Mouse (Mus musculus) urinary bladder, postnatal 14 days (tissue): Measurements from ENCODE around the gene Frat1.
A peak's percentile ranks its signal among the peaks of the same experiment; 100 is the strongest.

Experiments used
- DNase-seq: peaks from one replicate; pipeline ENCODE4 v3.0.0; 2021; ENCODE audit warnings: low spot score

Frat1 gene

DNA sequence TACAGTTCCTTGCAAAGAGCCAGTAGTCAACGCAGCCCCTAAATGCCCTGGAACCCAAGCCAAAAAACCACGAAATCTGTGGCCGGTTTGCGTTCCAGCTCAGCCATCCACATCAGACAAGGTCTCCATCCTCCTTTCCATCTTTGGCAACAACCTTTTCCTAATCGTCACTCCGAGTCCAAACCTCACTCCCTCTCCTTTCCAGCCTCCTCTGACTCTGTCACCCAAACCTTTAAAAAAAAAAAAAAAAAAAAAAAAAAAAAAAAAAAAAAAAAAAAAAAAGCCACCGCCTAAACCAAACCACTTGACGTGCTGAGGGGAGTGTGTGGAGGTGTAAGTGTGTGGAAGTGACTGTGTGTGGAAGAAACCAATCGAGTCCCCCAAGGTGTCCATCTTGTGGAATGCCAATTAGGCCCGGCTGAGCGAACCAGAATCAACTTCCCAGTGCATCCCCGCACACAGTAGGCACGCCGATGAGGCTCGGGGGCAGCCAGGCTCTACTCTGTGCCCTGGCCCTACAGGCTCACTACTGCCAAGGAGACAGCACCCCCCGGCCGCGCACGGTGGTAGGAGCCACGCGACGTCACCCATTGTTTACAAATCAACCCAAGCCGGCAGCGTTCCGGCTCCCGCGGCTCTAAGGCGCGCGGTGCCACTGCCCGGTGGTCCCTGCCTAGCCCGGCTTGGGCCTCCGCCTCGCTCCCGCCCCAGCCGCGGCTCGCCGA is at the start of gene Frat1:
Gene Frat1 (plus strand): TSS at position 590 of the 725 bp plus-strand sequence.
- DNase-seq = peak; percentile 83

- DNase-seq = no peak
Measured at GRCm38 (mm10) chr19:41786896-41787295, 42.9 kb upstream of the Frat1 start.

GRCm38 (mm10) chr19:41789110-41789961 is 40.4 kb upstream of the Frat1 start:
- DNase-seq = no peak

GRCm38 (mm10) chr19:41791384-41791783 is 38.4 kb upstream of the Frat1 start:
- no peak for DNase-seq

- no peak for DNase-seq
Measured at GRCm38 (mm10) chr19:41792934-41793486, 36.8 kb upstream of the Frat1 start.

GRCm38 (mm10) chr19:41794017-41794416 is 35.8 kb upstream of the Frat1 start:
- no peak for DNase-seq

DNA sequence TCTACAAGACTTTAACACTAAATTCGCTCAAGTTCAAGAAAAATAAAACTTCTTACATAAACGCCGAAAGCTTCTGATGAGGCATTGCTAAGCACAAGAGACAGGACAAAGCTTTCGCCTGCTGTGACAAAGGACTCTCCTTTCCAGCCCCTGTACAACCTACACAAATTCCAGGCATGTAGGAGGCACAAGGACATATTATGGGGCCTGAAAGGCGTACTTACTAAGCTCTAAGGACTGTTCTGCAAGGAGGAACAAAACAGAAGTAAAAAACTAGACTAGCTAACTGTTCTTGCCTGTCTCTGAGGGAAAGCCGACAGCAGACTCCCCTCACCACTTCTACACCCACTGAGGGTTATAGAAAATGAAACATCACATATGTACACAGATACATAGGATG is 34.9 kb upstream of the Frat1 start:
- no peak for DNase-seq

DNA sequence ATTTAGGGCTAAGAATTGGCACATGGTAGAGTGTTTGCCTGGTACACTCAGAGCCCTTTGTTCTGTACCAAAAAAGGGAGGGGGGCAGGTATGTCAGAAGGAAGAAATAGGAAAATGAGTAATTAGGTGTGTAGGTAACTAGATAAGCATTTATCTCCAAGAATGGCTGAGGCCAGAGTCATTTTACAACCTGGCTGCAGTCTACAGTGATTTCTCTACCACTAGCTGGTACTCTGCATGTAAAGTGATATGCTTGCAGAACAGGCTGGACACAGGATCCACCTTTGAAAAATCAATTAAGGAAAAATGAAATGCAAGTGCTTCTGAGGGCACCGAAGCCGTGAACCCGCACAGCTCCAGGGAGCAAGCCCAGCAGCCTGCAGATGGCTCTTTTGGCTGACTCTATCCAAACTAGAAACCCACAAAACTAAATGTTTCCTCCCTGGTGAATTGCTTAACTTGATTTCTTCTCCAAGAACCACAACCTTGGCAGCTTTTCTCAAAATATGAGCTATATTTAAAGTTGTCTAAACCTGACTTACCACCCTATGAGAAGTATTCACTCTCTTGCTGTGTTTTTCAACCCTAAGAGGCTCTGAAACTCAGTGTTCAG is 33.5 kb upstream of the Frat1 start:
- no peak for DNase-seq

- DNase-seq = no peak
Measured at GRCm38 (mm10) chr19:41796789-41797327, 32.9 kb upstream of the Frat1 start.

DNA sequence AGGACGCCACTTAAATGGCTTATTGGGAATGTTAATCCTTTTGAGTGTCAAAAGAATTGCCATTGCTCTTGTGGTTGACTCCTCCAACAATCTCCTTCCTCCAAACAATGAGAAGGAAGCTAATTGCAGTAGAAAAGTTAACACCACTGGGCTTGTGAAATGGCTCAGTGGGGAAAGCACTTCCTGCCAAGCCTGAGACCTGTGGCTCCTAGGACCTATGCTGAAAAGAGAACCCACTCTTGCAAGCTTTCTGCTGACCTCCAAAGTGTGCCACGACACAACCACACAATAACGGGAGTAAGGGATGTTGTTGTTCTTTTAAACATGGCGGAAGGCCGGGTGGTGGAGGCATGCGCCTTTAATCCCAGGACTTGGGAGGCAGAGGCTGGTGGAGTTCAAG is 32.2 kb upstream of the Frat1 start:
- no peak for DNase-seq

DNA sequence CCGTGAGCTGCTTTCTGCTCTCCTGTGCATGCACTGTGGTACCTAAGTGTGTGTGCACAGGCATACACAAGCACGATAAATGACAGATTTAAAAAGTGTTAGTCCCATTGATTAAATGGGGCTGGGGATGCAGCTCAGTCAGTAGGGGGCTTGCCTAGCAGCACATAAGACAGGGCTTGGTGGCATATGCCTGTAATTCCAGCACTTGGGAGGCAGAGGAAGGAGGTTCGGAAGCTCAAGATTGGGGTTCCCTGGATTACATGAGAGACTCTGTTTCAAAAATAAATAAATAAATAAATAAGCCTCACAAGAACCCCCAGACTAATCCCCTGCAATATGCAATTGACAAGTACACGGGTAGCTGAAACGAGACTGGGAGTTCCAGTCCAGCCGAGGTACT is 29.3 kb upstream of the Frat1 start:
- no peak for DNase-seq

- DNase-seq = no peak
Measured at GRCm38 (mm10) chr19:41800986-41801741, 28.6 kb upstream of the Frat1 start.

GRCm38 (mm10) chr19:41801742-41802369 is 27.9 kb upstream of the Frat1 start, which contains the start of gene Arhgap19:
TSS of gene Arhgap19 (minus strand) at chr19:41802047.
- DNase-seq = peak; percentile 92

GRCm38 (mm10) chr19:41803322-41803721 is 26.4 kb upstream of the Frat1 start:
- DNase-seq = no peak

DNA sequence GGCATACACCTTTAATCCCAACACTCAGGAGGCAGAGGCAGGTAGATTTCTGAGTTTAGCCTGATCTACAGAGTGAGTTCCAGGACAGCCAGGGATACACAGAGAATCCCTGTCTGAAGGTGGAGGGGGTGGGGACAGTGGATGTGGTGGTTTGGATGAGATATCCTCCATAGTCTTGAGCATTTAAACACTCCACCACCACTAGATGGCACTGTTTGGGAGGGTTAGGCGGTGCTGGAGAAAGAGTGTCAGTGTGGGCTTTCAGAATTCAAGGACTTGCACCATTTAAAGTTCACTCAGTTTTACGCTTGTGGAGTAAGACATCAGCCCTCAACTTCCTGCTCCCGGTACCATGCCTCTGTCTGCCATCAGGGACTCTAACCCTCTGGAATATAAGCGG is 23.9 kb upstream of the Frat1 start:
- DNase-seq = no peak

DNA sequence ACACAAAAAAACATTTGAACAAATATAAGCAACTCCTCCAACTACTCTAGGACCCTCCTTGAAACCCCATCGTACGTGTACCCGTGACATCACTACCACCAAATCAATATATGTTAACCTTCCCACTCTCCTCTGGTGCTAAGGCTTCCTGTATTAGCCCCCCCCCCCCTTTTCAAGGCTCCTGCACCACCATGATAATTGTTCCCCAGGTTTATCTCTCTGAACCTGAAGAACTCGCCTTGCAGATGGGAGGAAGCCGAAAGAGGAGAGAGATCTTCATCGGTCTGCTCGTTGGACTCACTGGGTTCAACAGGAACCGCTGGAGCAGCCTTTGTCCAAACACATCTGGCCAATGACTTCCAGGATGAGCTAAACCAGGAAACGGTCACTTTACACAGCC is 22.3 kb upstream of the Frat1 start:
- DNase-seq = no peak

GRCm38 (mm10) chr19:41808104-41808634 is 21.6 kb upstream of the Frat1 start:
- no peak for DNase-seq

- DNase-seq = no peak
Measured at GRCm38 (mm10) chr19:41810074-41810473, 19.7 kb upstream of the Frat1 start.

DNA sequence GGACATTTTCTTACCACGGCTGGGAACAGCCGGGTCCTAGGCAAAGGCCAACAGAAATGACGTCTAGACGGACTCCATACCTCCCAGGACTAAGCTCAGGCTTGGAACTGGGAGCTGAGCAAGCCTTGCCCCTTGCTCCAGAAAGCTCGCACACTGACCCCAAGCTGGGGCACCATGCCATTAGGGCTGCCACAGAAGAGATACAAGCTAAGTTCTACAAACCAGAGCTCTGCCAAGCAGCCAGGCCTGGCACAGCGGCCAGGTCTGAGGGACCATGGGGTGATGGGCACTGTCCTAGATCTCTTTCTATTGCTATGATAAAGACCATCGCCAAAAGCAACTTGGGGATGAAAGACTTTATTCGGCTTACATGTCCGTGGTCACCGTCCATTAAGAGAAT is 17.2 kb upstream of the Frat1 start:
- no peak for DNase-seq

DNA sequence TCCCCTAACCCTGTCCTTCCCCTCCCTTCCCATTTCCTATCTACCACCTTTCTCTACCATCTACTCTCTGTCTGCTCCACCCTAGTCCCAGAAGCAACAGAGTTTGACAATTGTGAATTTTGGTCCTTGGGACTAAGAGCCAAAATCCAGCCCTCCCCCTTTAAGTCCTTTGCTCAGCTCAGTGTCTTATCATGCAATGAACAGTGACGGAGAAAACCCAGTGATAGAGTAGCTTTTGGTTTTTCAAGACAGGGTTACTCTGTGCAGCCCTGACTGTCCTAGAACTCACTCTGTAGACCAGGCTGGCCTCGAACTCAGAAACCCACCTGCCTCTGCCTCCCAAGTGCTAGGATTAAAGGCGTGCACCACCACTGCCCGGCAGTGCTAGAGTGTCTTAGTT is 16.4 kb upstream of the Frat1 start:
- no peak for DNase-seq

GRCm38 (mm10) chr19:41816410-41816809 is 13.4 kb upstream of the Frat1 start:
- no peak for DNase-seq
